In genomic region chr11:52361287-52361921, GRCm38 (mm10) we compare ENCODE assay signal across 8 mouse cellular contexts. TPM values are rescaled to one million over a fixed set of nuclear protein-coding genes. Genes with fewer than 3 reads are reported as not detected.
DNase-seq lines count a peak whose midpoint lies in the region; ATAC-seq and TF ChIP-seq lines count a peak whose summit lies in the region.

No protein-coding gene starts in this region.

- peak; percentile 60; the same call in 1 of the 2 replicates for TF ChIP-seq POLR2A in small intestine, adult 2 months (IDR thresholded peaks at IDR 0.05; ENCODE audit: low read depth, low read length)

- no peaks in the 10 kb centered on the region for H3K27me3 ChIP-seq in heart, embryonic 14.5 days (ENCODE audit: control insufficient read depth, insufficient read depth, low read length)
- no peaks in the 10 kb centered on the region for H3K27me3 ChIP-seq in kidney, postnatal 0 days (ENCODE audit: insufficient read depth, low read length)
- no peaks in the 10 kb centered on the region for H3K27me3 ChIP-seq in small intestine, adult 2 months (ENCODE audit: control insufficient read depth, insufficient read depth, low read length)

- peak; percentile 13; the same call in 1 of the 2 replicates for TF ChIP-seq CTCF in kidney, postnatal 0 days (IDR thresholded peaks at IDR 0.05; ENCODE audit: low read depth)
- TF ChIP-seq CTCF in small intestine, adult 2 months (IDR thresholded peaks at IDR 0.05; ENCODE audit: extremely low read depth, insufficient read length, insufficient replicate concordance, low read depth, low read length) = no peak

- ATAC-seq in heart, embryonic 14.5 days (ENCODE audit: insufficient number of reproducible peaks, insufficient read depth, low FRiP score, low read depth) = peak; percentile 23
- ATAC-seq in kidney, postnatal 0 days (replicated peaks; ENCODE audit: low FRiP score, low read depth) = peak; percentile 79

- peak overlapping the region; percentile 96 to 98 for H3K27ac ChIP-seq in heart, embryonic 14.5 days (replicated peaks in 1 of 2; ENCODE audit: control insufficient read depth in 1 of 2, insufficient read depth in 1 of 2, low read depth in 2 of 2, low read length in 2 of 2)
- peak overlapping the region; percentile 99 for H3K27ac ChIP-seq in kidney, postnatal 0 days
- H3K27ac ChIP-seq in small intestine, adult 2 months (ENCODE audit: insufficient read depth, low read depth, low read length) = peak overlapping the region; percentile 94

- under 1% methylated on average over 47 of the region's 47 CpGs for WGBS in heart, embryonic 14.5 days
- WGBS in kidney, postnatal 0 days = under 1% methylated on average over 47 of the region's 47 CpGs
- WGBS in small intestine, adult 2 months = 0% methylated on average over 47 of the region's 47 CpGs

- peak overlapping the region; percentile 79 to 80 for H3K4me3 ChIP-seq in heart, embryonic 14.5 days (ENCODE audit: control insufficient read depth in 1 of 2, insufficient read depth in 1 of 2, low read depth in 1 of 2, low read length in 2 of 2)
- peak overlapping the region; percentile 95 for H3K4me3 ChIP-seq in kidney, postnatal 0 days (replicated peaks; ENCODE audit: low read depth, low read length)
- peak overlapping the region; percentile 72 for H3K4me3 ChIP-seq in small intestine, adult 2 months (ENCODE audit: low read depth, low read length)

- H3K9ac ChIP-seq in heart, embryonic 14.5 days (ENCODE audit: low read length) = peak overlapping the region; percentile 99
- peak overlapping the region; percentile 96 for H3K9ac ChIP-seq in kidney, postnatal 0 days (ENCODE audit: low read depth, low read length)

- no peaks in the 10 kb centered on the region for H3K36me3 ChIP-seq in heart, embryonic 14.5 days (ENCODE audit: control insufficient read depth, insufficient read depth, low read length)
- no peaks in the 10 kb centered on the region for H3K36me3 ChIP-seq in kidney, postnatal 0 days (ENCODE audit: insufficient read depth, low read length)
- H3K36me3 ChIP-seq in small intestine, adult 2 months (ENCODE audit: control insufficient read depth, insufficient read depth, low read length) = no peaks in the 10 kb centered on the region

- peak; percentile 35 to 47 for DNase-seq in urinary bladder, adult 18-20 months (ENCODE audit: low spot score in 2 of 2)
- DNase-seq in urinary bladder, postnatal 10 days (ENCODE audit: low spot score) = no peak
- DNase-seq in embryo, embryonic 11.5 days (ENCODE audit: low read depth, low spot score) = peak; percentile 31
- DNase-seq in kidney, postnatal 0 days (ENCODE audit: low spot score) = peak; percentile 73
- DNase-seq in lung, postnatal 10 days = peak; percentile 61
- DNase-seq in layer of hippocampus, adult 18-20 months (ENCODE audit: low spot score in 2 of 2) = no peak

- H3K4me2 ChIP-seq in heart, embryonic 14.5 days (ENCODE audit: low read length) = peak overlapping the region; percentile 92
- H3K4me2 ChIP-seq in kidney, postnatal 0 days (ENCODE audit: low read length) = peak overlapping the region; percentile 77

- peaks cover 32 to 53% of the 10 kb centered on the region in 2 experiments for H3K4me1 ChIP-seq in heart, embryonic 14.5 days (ENCODE audit: control insufficient read depth in 2 of 2, insufficient read depth in 2 of 2, low read length in 2 of 2)
- peaks cover 38% of the 10 kb centered on the region for H3K4me1 ChIP-seq in kidney, postnatal 0 days (replicated peaks; ENCODE audit: insufficient read depth, low read length)
- H3K4me1 ChIP-seq in small intestine, adult 2 months (ENCODE audit: control insufficient read depth, insufficient read depth, insufficient read length, low read length) = peaks cover 36% of the 10 kb centered on the region

- no peaks in the 10 kb centered on the region for H3K9me3 ChIP-seq in heart, embryonic 14.5 days (ENCODE audit: control insufficient read depth, low read length)
- no peaks in the 10 kb centered on the region for H3K9me3 ChIP-seq in kidney, postnatal 0 days (replicated peaks; ENCODE audit: low read length)

RNA-seq across cellular contexts. Expression of gene Vdac1, which starts 0.7 kb away (rescaled TPM):
- 409 and 422 TPM in 2 replicates for polyA plus RNA-seq in heart, embryonic 14.5 days (2014; fragmentation: Nextera tagmentation; extraction: Ambion mirVana)
- polyA plus RNA-seq in kidney, postnatal 0 days (2015; fragmentation: Nextera tagmentation; extraction: Ambion mirVana) = 355 and 398 TPM in 2 replicates
- 23.1 and 47.0 TPM in 2 replicates for polyA plus RNA-seq in small intestine, adult 2 months (2012; rRNA removed)
- total RNA-seq in layer of hippocampus, adult 18-20 months (2021) = 100 to 1,000 TPM; 522 to 543 TPM

RNA-seq across cellular contexts. Expression of gene 9530068E07Rik, which starts 34.8 kb away (rescaled TPM):
- polyA plus RNA-seq in heart, embryonic 14.5 days (2014; fragmentation: Nextera tagmentation; extraction: Ambion mirVana) = 227 and 235 TPM in 2 replicates
- polyA plus RNA-seq in kidney, postnatal 0 days (2015; fragmentation: Nextera tagmentation; extraction: Ambion mirVana) = 228 and 245 TPM in 2 replicates
- polyA plus RNA-seq in small intestine, adult 2 months (2012; rRNA removed) = 69.8 and 80.0 TPM in 2 replicates
- 10 to 100 TPM; 64.4 to 66.8 TPM for total RNA-seq in layer of hippocampus, adult 18-20 months (2021)

Comparison
In these comparisons a context has a peak if more than half of its experiments do, and no peak if none do; other contexts are left out.
1. DNase-seq: peak in urinary bladder, adult 18-20 months (2 of 2), embryo, embryonic 11.5 days (single experiment), kidney, postnatal 0 days (single experiment) and lung, postnatal 10 days (single experiment); none in urinary bladder, postnatal 10 days (single experiment) and layer of hippocampus, adult 18-20 months (0 of 2).
2. Peak in every context shown above with its lines, with median percentiles within 50 percentile points of each other: H3K27ac ChIP-seq and H3K4me3 ChIP-seq.